Mouse (Mus musculus) heart, embryonic 11.5 days (tissue): ENCODE data around the gene Aunip. TPM values are rescaled to one million over a fixed set of nuclear protein-coding genes. Genes with fewer than 3 reads are reported as not detected.

Source experiments
- ATAC-seq: fragments of 200-750 bp; cut with Nextera tagmentation; replicated peaks from 2 replicates; pipeline ENCODE4 v1.8.0; 2017; ENCODE audit warnings: moderate library complexity; ENCODE audit not compliant: insufficient number of reproducible peaks, low FRiP score, low TSS enrichment
- H3K27ac ChIP-seq: fragments of 300-500 bp; sonication (generic); 2 replicates; pipeline ENCODE4 v1.5.1; 2014; ENCODE audit warnings: mild to moderate bottlenecking, low read depth, low read length
- H3K27me3 ChIP-seq: fragments of 300-500 bp; sonication (generic); 2 replicates; pipeline ENCODE4 v1.6.1; 2014; ENCODE audit warnings: mild to moderate bottlenecking, low read length, mixed read lengths; ENCODE audit not compliant: control insufficient read depth, insufficient read depth
- H3K36me3 ChIP-seq: fragments of 300-500 bp; sonication (generic); 2 replicates; pipeline ENCODE4 v1.6.1; 2014; ENCODE audit warnings: mild to moderate bottlenecking, low read length, moderate library complexity, mixed read lengths; ENCODE audit not compliant: control insufficient read depth, insufficient read depth
- H3K4me1 ChIP-seq: fragments of 300-500 bp; sonication (generic); 2 replicates; pipeline ENCODE4 v1.6.1; 2014; ENCODE audit warnings: low read length; ENCODE audit not compliant: control insufficient read depth, insufficient read depth
- H3K4me2 ChIP-seq: fragments of 300-500 bp; sonication (generic); 2 replicates; pipeline ENCODE4 v1.6.1; 2014; ENCODE audit warnings: mild to moderate bottlenecking, moderate library complexity
- H3K4me3 ChIP-seq: fragments of 300-500 bp; sonication (generic); 2 replicates; pipeline ENCODE4 v1.5.1; 2014; ENCODE audit warnings: low read depth, low read length
- H3K9ac ChIP-seq: fragments of 300-500 bp; sonication (generic); 2 replicates; pipeline ENCODE4 v1.6.1; 2014; ENCODE audit warnings: mild to moderate bottlenecking, low read depth, low read length, moderate library complexity
- H3K9me3 ChIP-seq: fragments of 300-500 bp; sonication (generic); replicated peaks from 2 replicates; pipeline ENCODE4 v1.6.1; 2016; ENCODE audit warnings: low read length; ENCODE audit not compliant: control insufficient read depth
- WGBS: fragments of 180-500 bp; shearing (Covaris S2); extraction: QIAGEN DNeasy Blood & Tissue Kit; methylation state at CpG from one replicate; pipeline ENCODE4 v1.1.7; 2014; ENCODE audit not compliant: insufficient replicate concordance; 5-methylcytosine and 5-hydroxymethylcytosine counted together
- polyA plus RNA-seq: library from polyadenylated mRNA; unstranded; fragments of >200 nt; fragmentation: Nextera tagmentation; extraction: Ambion mirVana; gene quantifications from 2 replicates; pipeline ENCODE4 v1.2.1, GENCODE M21; 2014

The Aunip gene
- polyA plus RNA-seq, 1 experiment from 2014 or later = 5.6 TPM

- ATAC-seq = no peak
- no peaks in the 10 kb centered on the region; the same call in 1 of the 2 replicates for H3K9me3 ChIP-seq
- H3K27me3 ChIP-seq = no peaks in the 10 kb centered on the region
- peak overlapping the region; percentile 74 for H3K4me3 ChIP-seq
- H3K27ac ChIP-seq = 0 out of 2 replicates have a peak overlapping the region, but pooled peaks have one; percentile 89
- WGBS = 25% methylated on average over 6 of the region's 6 CpGs
- peak overlapping the region; percentile 99 for H3K4me2 ChIP-seq
- H3K36me3 ChIP-seq = peaks cover 16% of the 10 kb centered on the region
- peak overlapping the region; percentile 92; the same call in 1 of the 2 replicates for H3K9ac ChIP-seq
- peaks cover 9% of the 10 kb centered on the region; the same call in 1 of the 2 replicates for H3K4me1 ChIP-seq
Measured at GRCm38 (mm10) chr4:134469341-134469796, 41.4 kb upstream of the Aunip start.

GRCm38 (mm10) chr4:134469985-134470384 lies 40.8 kb upstream of the Aunip start:
- 88% methylated on average over 3 of the region's 3 CpGs for WGBS
- peak overlapping the region; percentile 99 for H3K4me2 ChIP-seq
- no peak for ATAC-seq
- H3K36me3 ChIP-seq = peaks cover 22% of the 10 kb centered on the region
- peaks cover 9% of the 10 kb centered on the region; the same call in 1 of the 2 replicates for H3K4me1 ChIP-seq
- no peak overlapping the region for H3K27ac ChIP-seq
- no peaks in the 10 kb centered on the region for H3K27me3 ChIP-seq
- H3K9me3 ChIP-seq = no peaks in the 10 kb centered on the region; the same call in 1 of the 2 replicates
- H3K9ac ChIP-seq = no peak overlapping the region
- H3K4me3 ChIP-seq = no peak overlapping the region; the same call in 1 of the 2 replicates

GRCm38 (mm10) chr4:134471469-134471868 lies 39.3 kb upstream of the Aunip start:
- Histone ChIP-seq H3K27me3 (no peaks in the 10 kb centered on the region), H3K9me3 (no peaks in the 10 kb centered on the region; the same call in 1 of the 2 replicates), H3K4me3 (no peak overlapping the region), H3K9ac (no peak overlapping the region), H3K4me1 (peaks cover 9% of the 10 kb centered on the region; the same call in 1 of the 2 replicates), H3K36me3 (peaks cover 27% of the 10 kb centered on the region), H3K4me2 (no peak overlapping the region), H3K27ac (no peak overlapping the region)
- ATAC-seq = no peak

- 81% methylated on average over 4 of the region's 4 CpGs for WGBS
- H3K4me1 ChIP-seq = peaks cover 4% of the 10 kb centered on the region; the same call in 1 of the 2 replicates
Measured at GRCm38 (mm10) chr4:134473764-134474163, 37.0 kb upstream of the Aunip start.

GRCm38 (mm10) chr4:134474240-134474639 lies 36.6 kb upstream of the Aunip start:
- WGBS = 80% methylated on average over 8 of the region's 8 CpGs
- Histone ChIP-seq H3K4me3 (no peak overlapping the region), H3K9me3 (no peaks in the 10 kb centered on the region; the same call in 1 of the 2 replicates), H3K27me3 (no peaks in the 10 kb centered on the region), H3K27ac (no peak overlapping the region), H3K36me3 (peaks cover 30% of the 10 kb centered on the region), H3K4me1 (peaks cover 3% of the 10 kb centered on the region; the same call in 1 of the 2 replicates), H3K9ac (0 out of 2 replicates have a peak overlapping the region, but pooled peaks have one; percentile 28), H3K4me2 (no peak overlapping the region)
- no peak for ATAC-seq

More at GRCm38 (mm10) chr4:134473764-134474163, 37.0 kb upstream of the Aunip start:
- Histone ChIP-seq H3K36me3 (peaks cover 30% of the 10 kb centered on the region), H3K4me3 (no peak overlapping the region), H3K4me2 (no peak overlapping the region), H3K27me3 (no peaks in the 10 kb centered on the region), H3K9me3 (no peaks in the 10 kb centered on the region; the same call in 1 of the 2 replicates), H3K9ac (no peak overlapping the region), H3K27ac (no peak overlapping the region)
- ATAC-seq = no peak

GRCm38 (mm10) chr4:134476899-134477298 lies 33.9 kb upstream of the Aunip start:
- Histone ChIP-seq H3K4me1 (no peaks in the 10 kb centered on the region), H3K9ac (no peak overlapping the region), H3K4me3 (no peak overlapping the region), H3K27ac (no peak overlapping the region), H3K36me3 (peaks cover 21% of the 10 kb centered on the region), H3K9me3 (no peaks in the 10 kb centered on the region), H3K27me3 (no peaks in the 10 kb centered on the region), H3K4me2 (no peak overlapping the region)
- WGBS = 89% methylated on average over 8 of the region's 8 CpGs
- ATAC-seq = no peak

GRCm38 (mm10) chr4:134478031-134478430 lies 32.8 kb upstream of the Aunip start:
- H3K4me1 ChIP-seq = no peaks in the 10 kb centered on the region
- no peak overlapping the region for H3K9ac ChIP-seq
- H3K9me3 ChIP-seq = no peaks in the 10 kb centered on the region
- no peaks in the 10 kb centered on the region for H3K27me3 ChIP-seq
- H3K4me2 ChIP-seq = no peak overlapping the region
- H3K36me3 ChIP-seq = peaks cover 21% of the 10 kb centered on the region
- H3K4me3 ChIP-seq = no peak overlapping the region
- ATAC-seq = no peak
- 9% methylated on average over 9 of the region's 9 CpGs for WGBS
- H3K27ac ChIP-seq = no peak overlapping the region

GRCm38 (mm10) chr4:134479839-134480238 lies 31.0 kb upstream of the Aunip start:
- Histone ChIP-seq H3K4me2 (no peak overlapping the region), H3K27me3 (no peaks in the 10 kb centered on the region), H3K36me3 (peaks cover 9% of the 10 kb centered on the region; the same call in 1 of the 2 replicates), H3K4me1 (no peaks in the 10 kb centered on the region), H3K9me3 (no peaks in the 10 kb centered on the region), H3K4me3 (no peak overlapping the region), H3K27ac (no peak overlapping the region), H3K9ac (no peak overlapping the region)
- WGBS = 80% methylated on average over 4 of the region's 4 CpGs
- no peak for ATAC-seq

GRCm38 (mm10) chr4:134480864-134481263 lies 29.9 kb upstream of the Aunip start:
- no peaks in the 10 kb centered on the region for H3K27me3 ChIP-seq
- 0 out of 2 replicates have a peak, but pooled peaks cover 3% of the 10 kb centered on the region for H3K36me3 ChIP-seq
- WGBS = 20% methylated on average over 6 of the region's 6 CpGs
- no peak overlapping the region for H3K4me3 ChIP-seq
- no peaks in the 10 kb centered on the region for H3K9me3 ChIP-seq
- no peak overlapping the region for H3K27ac ChIP-seq
- H3K9ac ChIP-seq = no peak overlapping the region
- H3K4me2 ChIP-seq = no peak overlapping the region
- no peaks in the 10 kb centered on the region for H3K4me1 ChIP-seq
- ATAC-seq = no peak
